Mouse (Mus musculus): ENCODE data around the gene Ghitm.

The Ghitm gene

GRCm38 (mm10) chr14:37101531-37101930 lies 33.5 kb downstream of the Ghitm start:
- no peak for DNase-seq

- DNase-seq = peak in 1 of 2 experiments; percentile 12
Observed at GRCm38 (mm10) chr14:37097956-37098530, 37.0 kb downstream of the Ghitm start, which contains the start of gene Cdhr1. Gene Cdhr1, minus strand, starts transcription at chr14:37098347.

GRCm38 (mm10) chr14:37095556-37095955 lies 39.5 kb downstream of the Ghitm start:
- no peak for DNase-seq

- DNase-seq = no peak
Observed at GRCm38 (mm10) chr14:37094436-37094835, 40.6 kb downstream of the Ghitm start.

DNA sequence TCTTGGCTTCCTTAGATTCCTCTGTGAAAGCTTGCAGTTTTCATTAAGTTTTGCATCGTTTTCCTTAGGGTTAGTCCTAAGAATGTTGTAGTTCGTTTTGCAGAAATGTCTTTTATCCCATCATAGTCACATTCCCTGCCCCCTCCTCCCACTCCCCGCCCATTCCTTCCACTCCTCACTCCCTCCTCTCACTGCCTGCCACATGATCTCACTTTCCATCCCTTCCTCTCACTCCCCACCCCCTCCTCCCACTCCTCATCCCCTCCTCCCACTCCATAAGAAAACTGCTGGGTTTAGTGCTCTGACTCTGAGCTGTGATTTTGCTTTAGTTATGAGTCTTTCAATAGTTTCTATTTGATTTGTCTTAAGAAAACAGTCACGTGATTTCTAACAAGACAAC lies 51.3 kb downstream of the Ghitm start:
- DNase-seq = no peak

DNA sequence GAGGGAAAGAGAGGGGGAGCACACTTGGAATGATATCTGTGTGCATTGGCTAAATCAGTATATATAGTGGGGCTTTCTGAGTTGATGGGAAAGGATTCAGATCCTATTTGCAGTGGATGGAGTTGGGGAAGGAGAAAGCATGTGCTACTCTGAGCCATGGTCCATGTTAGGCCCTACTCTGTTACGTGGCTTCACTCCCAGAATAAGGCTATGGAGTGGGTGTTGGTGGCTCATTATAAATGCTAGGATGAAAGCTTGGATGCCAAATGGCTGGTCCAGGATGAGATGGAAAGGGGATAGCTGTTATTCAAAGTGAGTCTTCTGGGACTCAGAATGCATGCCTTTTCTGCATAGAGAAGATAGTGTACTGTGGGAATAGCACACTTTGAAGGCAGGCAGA lies 54.3 kb downstream of the Ghitm start:
- no peak for DNase-seq
